Mouse (Mus musculus) kidney, postnatal 36 days (tissue): ENCODE measurements around the gene Casc3.

Experiments
- DNase-seq, 2 experiments: peaks; one replicate each; pipeline ENCODE4 v3.0.0; 2021 to 2022; ENCODE audit warnings: mixed read lengths in 2 of 2

The Casc3 gene

GRCm38 (mm10) chr11:98773635-98774295, 30.9 kb upstream of the Casc3 start:
- peak; percentile 100 for DNase-seq

DNA sequence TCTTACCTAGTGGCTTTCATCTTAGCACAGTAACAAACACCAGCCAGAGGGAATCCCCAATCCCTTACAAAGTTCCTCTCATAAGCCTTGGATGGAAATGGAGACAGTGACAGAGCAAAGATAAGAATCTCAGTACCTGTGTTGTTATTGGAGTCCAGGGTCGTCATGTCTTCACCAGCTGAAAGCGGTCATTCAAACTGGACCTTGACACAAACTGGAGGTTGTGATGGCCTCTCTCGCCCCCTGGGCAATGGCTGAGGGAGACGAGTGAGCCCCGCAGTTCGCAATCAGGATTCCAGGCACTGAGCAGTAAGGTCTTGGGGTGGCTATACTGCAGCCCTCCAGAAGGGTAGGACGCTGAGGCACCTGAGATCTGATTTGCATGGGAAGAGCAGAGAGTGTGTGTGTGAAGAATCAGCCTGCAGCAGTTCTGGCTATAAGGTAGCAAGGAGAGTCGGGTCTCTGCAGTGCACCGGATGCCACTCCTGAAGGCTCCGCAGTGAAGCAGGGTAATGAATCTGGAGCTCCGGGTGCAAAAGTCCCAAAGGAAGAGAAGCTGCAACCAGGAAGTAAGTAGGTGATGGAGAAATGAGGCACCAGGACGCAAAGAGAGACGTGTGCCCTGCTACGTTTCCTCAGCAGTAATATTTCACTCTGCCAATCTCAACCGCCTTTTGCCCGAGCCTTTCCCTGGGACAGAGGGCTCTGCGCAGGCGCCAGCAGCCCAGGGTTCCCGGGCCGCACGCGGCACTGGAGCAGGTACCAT, 29.9 kb upstream of the Casc3 start, which contains the start of gene Nr1d1:
Gene Nr1d1, minus strand, starts transcription at position 752 of the 766 bp plus-strand sequence.
- no peak for DNase-seq

DNA sequence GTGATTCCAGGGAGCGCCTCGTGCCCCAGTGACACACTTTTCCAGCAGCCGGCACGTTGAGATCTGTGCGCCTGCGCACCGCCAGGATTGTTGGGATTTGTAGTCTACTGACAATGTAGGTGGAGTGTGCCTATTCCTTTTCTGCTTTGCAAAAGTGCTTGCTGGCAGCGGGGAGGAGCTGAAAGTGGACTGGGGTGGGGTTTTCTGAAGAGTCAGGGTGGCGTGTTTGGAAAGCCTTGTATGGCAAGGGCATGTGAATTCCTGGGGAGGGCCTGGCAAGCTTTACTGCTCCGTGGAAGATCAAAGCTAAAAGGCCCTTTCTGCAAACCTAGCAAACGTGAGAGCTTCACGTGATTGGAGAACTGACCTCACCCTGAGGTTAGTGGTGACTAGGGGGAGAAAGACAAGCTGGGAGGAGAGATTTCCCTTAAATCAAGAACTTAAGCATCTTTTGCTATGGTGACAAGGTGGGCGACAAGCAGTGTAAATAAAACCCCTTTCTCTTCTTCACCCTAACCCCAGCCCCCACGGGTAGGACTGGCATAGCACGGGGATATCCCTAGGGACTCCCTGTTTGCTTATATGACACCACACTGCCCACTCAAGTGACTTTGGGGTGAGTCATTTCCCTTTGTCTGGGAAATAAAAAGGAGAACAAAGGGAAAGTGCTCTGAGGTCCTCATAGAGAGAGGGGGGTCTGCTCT, 29.2 kb upstream of the Casc3 start:
- peak; percentile 99 to 100 for DNase-seq

GRCm38 (mm10) chr11:98776052-98776764, 28.5 kb upstream of the Casc3 start:
- peak in 1 of 2 experiments; percentile 22 for DNase-seq

DNA sequence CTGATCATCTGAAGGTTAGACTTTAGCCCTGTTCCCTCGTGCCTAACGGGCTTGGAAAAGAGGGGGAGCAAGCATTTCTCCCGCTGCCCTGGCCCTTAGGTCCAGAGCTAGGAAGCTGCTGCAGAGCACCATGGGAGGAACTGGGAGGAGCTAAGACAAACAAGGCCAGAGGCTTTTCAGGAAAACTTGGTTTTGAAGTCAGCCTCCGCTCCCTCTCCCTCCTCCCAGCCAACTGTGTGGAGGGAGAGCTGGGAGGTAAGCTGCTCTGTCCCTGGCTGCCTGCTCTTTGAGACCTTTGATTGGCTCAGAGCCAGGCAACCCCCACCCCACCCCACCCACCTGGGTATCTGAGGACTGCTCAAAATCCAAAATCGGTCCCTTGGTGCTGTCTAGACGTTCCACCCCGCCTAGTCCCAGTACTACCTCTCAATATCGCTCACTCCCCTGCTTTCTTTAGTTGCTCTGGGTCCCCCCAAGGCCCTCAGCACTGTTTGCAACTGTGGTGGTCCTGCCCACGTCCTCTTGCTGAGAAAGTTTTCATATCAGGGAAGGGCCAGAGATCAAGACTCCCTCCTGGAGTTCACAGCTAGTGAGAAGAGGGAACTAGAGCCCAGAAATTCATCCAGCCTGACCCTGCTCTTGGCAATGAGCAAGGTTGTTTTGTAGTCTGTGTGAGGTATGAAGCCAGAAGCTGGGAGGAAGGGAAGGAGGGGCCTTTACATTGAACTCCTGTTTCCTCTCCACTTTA, 27.7 kb upstream of the Casc3 start:
- peak; percentile 84 to 91 for DNase-seq

- no peak for DNase-seq
These were observed 26.8 kb upstream of the Casc3 start for GRCm38 (mm10) chr11:98777888-98778287.

DNA sequence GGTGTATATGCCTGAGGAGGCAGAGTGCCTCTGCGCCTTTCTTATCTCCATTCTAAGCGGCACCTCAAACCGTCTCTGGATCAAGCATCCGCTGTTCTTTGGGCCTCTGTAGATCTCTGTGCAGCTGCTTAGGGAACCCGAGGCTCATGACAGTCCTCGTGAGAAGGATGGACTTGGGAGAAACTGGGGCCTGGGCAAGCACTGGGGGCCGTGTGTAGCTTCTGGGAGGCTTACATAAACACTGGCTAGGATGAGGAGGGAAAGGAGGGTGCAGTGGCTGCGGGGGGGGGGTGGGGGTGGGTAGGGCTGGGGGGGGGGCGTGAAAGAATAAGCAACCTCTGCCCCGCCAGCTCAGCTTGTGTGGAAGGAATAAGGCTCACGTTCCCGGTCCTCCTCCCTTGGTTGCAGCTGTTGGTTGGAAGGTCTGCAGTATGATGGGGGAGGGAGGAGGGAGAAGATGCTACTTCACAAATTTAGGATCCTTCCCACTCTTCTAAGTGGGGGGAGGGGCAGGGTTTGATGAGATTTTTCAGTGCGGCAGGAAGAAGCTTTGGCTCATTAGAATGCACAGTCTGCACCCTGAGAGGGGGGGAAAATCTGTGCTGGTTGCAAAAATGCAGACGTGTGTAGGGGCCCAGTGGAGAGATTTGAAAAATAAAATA, 22.7 kb upstream of the Casc3 start:
- peak in 1 of 2 experiments; percentile 60 for DNase-seq

- DNase-seq: peak in 1 of 2 experiments; percentile 60
These were observed 22.0 kb upstream of the Casc3 start for GRCm38 (mm10) chr11:98782651-98783235.

DNA sequence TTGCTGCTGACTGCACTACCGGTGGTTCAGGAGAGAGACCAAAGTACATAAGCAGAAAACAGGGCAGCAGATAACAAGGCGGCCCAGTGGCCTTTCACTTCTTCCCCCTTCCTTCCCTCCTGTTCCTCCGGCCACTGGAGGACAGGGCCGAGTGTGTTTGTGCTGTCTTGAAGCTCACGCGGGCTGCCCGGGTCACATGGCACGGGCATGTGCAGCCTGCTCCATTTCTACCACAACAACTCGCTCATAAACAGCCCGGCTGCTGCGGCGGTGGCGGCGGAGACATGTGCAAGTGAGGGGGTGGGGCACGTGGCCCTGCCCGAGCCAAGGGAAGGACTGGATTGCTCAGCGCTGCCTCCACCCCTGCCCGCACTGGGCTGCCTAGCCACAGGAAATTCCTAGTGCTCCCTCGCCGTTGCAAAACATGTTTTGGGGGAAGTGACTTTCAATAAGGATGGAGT, 21.4 kb upstream of the Casc3 start:
- DNase-seq: peak; percentile 99 to 100

- no peak for DNase-seq
These were observed 20.6 kb upstream of the Casc3 start for GRCm38 (mm10) chr11:98784139-98784538.

DNA sequence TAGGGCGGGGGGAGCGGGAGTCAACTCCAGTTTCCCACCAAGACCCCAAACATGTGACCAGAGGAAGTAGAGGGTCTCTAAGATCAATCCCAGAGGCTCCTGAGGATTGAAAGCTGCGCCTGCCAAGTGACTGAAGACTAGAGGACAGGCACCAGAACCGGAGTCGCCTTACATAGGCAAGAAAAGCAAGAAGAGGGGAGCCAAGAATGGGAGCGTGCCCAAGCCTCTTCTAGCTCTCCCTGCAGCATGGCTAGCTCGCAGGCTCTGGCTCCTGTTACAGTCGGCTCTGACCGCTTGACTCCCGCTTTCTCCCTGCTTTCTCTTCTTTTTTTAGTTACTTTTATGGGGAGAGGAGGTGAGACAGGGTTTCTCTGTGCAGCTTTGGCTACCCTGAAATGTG, 19.5 kb upstream of the Casc3 start:
- peak in 1 of 2 experiments; percentile 33 for DNase-seq

DNA sequence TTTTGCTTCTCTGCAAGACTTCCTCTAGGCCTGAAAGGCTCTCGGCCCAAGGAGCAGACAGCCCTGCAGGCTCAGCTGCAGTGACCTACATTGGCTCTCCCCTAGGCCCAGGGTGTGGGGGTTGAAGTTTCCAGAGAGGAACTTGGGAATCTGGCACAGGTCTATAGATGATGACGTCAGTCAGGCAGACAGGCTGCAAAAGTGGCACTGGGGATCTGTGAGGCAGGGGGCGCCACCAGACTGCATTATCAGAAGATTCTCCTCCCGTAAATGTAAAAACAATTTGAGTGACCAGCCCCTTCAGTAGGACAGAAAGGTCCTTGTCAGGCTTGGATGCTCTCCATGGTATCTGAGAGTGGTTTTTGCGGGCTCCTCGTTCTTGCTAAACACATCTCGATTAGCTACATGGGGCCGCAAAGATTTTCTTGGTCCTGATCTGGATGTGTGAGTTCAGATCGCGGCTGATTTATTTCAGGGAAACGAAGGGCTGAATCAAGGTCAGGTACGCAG, 18.9 kb upstream of the Casc3 start:
- DNase-seq: peak; percentile 83 to 87

DNA sequence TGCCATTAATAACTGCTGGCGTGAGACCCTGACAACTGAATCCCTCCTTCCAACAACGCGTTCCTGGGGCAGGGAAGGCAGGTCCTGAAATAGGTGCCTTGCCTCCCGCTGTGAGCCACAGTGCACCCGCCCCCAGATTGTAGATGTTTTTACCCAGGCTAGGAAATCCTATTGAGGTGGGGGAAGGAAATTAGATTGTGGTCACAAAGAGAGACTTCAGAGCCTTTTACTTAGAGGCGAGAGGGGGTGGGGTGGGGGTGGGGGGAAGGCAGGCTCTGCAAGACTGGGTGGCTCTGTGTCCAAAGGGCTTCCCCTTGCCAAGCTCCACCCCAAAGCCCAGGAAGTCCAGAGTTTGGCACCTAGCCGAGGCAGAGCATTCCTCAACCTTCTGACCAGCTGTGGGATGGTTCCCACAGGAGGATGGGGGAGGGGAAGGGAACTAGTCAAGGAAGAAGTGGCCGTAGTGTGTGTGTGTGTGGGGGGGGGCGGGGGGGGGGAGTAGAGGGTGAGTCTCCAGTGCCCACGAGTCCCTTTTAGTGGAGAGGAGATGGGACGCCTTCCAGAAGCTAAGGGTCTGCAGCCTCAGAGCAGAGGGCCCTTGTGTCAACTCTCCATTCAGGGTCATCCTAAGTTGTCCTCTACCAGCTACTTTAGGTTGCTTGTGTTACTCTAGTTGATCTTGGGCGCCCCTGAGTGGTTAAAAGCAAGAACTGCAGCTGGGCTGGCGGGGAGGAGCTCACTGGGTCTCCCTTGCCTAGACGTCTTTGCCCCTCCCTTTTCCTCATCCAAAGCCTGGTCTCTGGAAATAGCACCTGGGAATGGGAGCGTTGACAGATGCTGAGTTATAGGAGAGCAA, 18.1 kb upstream of the Casc3 start:
- DNase-seq: peak; percentile 98 to 99

DNA sequence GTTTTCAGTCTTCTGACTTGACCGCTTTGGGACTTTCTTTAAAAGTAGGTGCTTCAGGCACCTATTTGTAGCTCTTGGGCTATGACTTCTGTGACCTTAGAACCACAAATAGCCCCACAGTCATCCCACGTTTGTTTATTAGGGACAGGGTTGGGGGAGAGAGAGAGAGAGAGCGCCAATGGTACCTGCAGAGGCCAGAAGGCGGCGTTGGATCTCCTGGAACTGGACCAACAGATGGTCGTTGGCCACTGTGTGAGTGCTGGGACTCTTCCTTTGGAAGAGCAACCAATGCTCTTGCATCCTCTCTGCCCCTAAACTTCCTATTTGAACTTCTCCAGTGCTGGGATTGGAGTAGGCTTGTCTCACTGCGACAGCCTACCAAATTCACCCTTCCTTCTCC, 17.5 kb upstream of the Casc3 start:
- DNase-seq: peak in 1 of 2 experiments; percentile 39

DNA sequence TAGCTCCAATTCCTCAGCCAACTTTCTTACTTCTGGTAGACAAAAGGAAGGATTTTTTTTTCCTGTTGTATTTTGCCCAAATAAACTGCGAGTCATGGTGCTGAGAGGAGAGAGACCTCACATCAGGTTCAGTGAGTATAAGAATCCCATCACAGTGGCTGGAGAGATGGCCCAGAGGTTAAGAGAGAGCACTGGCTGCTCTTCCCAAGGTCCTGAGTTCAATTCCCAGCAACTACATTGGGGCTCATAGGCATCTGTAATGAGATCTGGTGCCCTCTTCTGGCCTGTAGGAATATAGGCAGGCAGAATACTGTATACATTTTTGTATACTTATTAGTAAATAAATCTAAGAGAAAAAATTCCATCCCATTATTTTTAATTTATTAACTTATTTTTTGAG, 17.0 kb upstream of the Casc3 start:
- no peak for DNase-seq

- DNase-seq: no peak
These were observed 16.6 kb upstream of the Casc3 start for GRCm38 (mm10) chr11:98788139-98788538.

DNA sequence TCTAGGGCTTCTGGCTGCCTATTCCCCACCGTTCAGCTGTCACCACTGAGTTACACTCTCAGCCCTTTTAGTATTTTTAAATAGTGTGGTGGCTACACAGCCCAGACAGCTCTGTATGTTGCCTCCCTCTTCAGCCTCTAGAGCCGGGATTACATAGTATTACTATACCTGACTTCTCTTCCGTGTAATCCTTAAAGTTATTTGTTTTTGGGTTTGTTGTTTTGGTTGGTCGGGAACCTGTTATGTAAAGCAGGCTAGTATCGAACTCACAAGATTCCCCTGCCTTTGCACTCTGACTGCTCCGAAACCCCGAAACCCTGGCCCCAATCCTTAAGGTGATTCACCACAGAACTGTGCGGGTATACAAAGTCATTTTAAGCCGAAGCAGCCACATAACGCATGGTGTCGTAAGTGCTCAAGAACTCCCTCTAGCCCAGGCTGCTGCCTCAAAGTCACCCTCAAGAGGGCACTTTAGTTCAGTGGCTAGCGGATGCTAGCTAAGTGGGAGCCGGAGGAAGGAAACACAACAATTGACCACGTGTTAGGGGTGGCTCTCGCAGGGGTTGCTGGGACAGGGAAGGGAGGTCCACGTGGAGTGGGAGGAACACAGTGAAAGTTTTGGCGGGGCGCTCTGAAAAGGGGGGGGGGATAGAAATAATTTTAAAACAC, 16.0 kb upstream of the Casc3 start:
- peak; percentile 92 to 96 for DNase-seq

DNA sequence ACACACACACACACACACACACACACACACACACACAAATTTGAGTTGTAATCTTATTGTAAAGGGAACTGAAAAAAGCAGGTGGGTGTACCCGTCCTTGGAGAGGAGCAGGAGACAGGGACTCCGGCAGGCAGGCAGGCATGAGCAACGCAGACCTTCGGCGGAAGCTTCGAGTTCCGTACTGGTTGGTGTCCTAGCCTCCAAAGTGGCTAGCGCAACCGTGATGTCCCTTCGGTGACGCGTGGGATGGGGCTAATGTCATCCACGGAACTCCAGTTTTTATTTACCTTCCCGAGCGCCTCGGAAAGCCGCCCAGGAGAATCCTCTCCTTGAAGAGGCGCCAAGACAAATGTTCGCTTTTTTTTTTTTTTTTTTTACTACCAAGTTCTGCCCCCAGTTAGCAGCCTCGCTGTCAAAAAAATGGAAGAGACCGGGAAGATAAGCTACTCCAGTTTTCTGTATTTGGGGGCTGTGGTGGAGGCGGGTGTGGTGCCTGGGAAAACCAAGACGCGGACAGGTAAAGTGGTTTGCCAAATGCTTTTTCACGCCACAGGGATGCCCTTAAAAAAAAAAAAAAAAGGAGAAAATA, 15.4 kb upstream of the Casc3 start:
- no peak for DNase-seq

DNA sequence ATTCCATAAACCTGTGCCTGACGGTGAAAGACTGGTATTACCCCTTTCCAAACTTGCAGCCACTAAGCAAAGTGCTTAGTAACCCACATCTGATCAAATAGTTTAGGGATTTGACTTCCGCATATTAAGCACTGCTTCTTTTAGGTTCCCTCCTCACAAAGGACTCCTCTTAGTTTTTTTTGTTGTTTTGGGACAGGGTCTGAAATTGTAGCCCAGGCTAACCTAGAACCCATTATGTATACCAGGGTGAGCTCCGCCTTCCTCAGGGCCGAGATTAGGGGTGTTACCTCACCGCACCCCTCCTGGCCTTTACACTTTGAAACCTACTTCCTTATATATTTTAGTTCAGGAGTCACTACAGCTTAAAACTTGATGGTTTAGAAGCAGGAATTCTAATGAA, 14.9 kb upstream of the Casc3 start:
- no peak for DNase-seq
